Mouse (Mus musculus) thymus, adult 2 months (tissue): ENCODE results near the gene Olfr967. TPM values are rescaled to one million over a fixed set of nuclear protein-coding genes. Genes with fewer than 3 reads are reported as not detected.

ENCODE experiments used
- DNase-seq: peaks from one replicate; pipeline ENCODE4 v3.0.0; 2021
- H3K27ac ChIP-seq: fragments of 200-500 bp; 2 replicates; pipeline ENCODE4 v1.5.1; 2012; ENCODE audit warnings: low read length, control low read depth; ENCODE audit not compliant: control insufficient read depth, insufficient read depth
- H3K27me3 ChIP-seq: fragments of 200-500 bp; 2 replicates; pipeline ENCODE4 v1.6.1; 2012; ENCODE audit warnings: mild to moderate bottlenecking, low read length, moderate library complexity, mixed read lengths; ENCODE audit not compliant: control insufficient read depth, insufficient read depth
- H3K36me3 ChIP-seq: fragments of 200-500 bp; 2 replicates; pipeline ENCODE4 v1.6.1; 2012; ENCODE audit warnings: mild to moderate bottlenecking, low read length, moderate library complexity; ENCODE audit not compliant: control insufficient read depth, insufficient read depth
- H3K4me1 ChIP-seq: fragments of 200-500 bp; replicated peaks from 2 replicates; pipeline ENCODE4 v1.6.1; 2012; ENCODE audit warnings: low read length; ENCODE audit not compliant: control insufficient read depth, insufficient read depth
- H3K4me3 ChIP-seq: fragments of 200-500 bp; 2 replicates; pipeline ENCODE4 v1.5.1; 2012; ENCODE audit warnings: mild to moderate bottlenecking, low read length, control low read depth, moderate library complexity; ENCODE audit not compliant: control insufficient read depth, insufficient read depth
- CTCF ChIP-seq: fragments of 200-500 bp; IDR thresholded peaks from 2 replicates; pipeline ENCODE4 v1.5.1; 2012; ENCODE audit warnings: mild to moderate bottlenecking, control low read depth, low read length, moderate library complexity, borderline replicate concordance; ENCODE audit not compliant: control insufficient read depth, poor library complexity, insufficient read depth; ENCODE audit errors: extremely low read depth
- POLR2A ChIP-seq: fragments of 200-500 bp; IDR thresholded peaks from 2 replicates; pipeline ENCODE4 v1.6.1; 2012; ENCODE audit warnings: mild to moderate bottlenecking, low read length, control low read depth, moderate library complexity; ENCODE audit not compliant: control insufficient read depth, poor library complexity, insufficient read depth; ENCODE audit errors: extremely low read depth
- WGBS: fragments of 180-500 bp; shearing (Covaris S2); methylation state at CpG from one replicate; pipeline ENCODE4 v1.1.7; 2018; 5-methylcytosine and 5-hydroxymethylcytosine counted together
- polyA plus RNA-seq: library from polyadenylated mRNA; depleted of rRNA; stranded (reverse); fragments of >200 nt; gene quantifications from 2 replicates; pipeline ENCODE4 v1.2.3, GENCODE M21; 2012; rRNA removed

Olfr967 gene
- polyA plus RNA-seq, 1 experiment, result not detected

GRCm38 (mm10) chr9:39746428-39746827 is 379 bp downstream of the Olfr967 start:
- WGBS, result 86% methylated on average over 1 of the region's 1 CpGs

DNA sequence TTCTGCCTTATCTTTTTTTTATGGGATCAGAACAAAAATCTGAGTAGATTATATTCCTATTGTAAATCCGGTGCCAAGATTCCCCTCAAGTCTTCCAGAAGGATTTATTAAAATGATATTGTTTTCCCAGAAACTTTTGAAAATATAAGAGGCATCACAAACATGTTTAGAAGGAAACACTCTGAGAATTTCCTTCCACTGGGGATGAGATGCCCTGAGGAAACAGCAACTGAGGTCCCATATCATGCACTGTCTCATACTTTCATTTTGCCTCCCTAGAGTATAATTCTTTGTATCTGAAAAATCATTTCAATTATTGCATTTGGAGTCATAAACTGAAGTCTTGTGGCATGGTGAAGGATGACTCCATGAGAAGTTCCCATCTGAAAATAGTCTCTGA is 37.1 kb downstream of the Olfr967 start, which contains the start of gene Olfr968:
TSS of gene Olfr968 (minus strand) at position 101 of the 400 bp plus-strand sequence.
- 94% methylated on average over 1 of the region's 1 CpGs for WGBS
- no peak within 1 kb of the TSS for H3K27ac ChIP-seq
- no peak for DNase-seq
- H3K4me1 ChIP-seq, result no peaks in the 10 kb centered on the region
- no peak for TF ChIP-seq POLR2A
- TF ChIP-seq CTCF, result no peak
- no peaks in the 10 kb centered on the region for H3K27me3 ChIP-seq
- no peak within 1 kb of the TSS for H3K4me3 ChIP-seq
- no peaks in the 10 kb centered on the region for H3K36me3 ChIP-seq

More at GRCm38 (mm10) chr9:39746428-39746827, 379 bp downstream of the Olfr967 start:
- Histone ChIP-seq H3K36me3 (no peaks in the 10 kb centered on the region), H3K4me3 (no peak overlapping the region), H3K27ac (no peak overlapping the region), H3K4me1 (no peaks in the 10 kb centered on the region), H3K27me3 (no peaks in the 10 kb centered on the region)
- TF ChIP-seq POLR2A (no peak), CTCF (no peak)
- DNase-seq, result no peak

DNA sequence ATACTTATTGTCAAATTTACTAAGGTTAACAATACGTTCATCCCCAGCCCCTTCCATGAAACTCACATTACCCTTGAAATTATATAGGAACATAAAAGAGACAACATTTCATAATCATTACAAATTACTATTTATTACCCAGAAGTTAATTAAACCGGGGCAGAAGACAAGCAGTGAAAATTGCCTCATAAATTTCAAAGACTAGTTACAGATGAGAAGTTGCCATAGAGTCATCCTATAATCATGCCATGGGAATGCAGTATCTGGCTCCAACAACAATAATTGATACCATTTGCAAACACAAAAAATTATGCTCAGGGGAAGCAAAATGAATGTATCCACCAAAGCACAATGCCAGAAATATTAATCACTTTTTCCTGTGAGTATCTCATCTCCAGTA is 44.5 kb downstream of the Olfr967 start, which contains the start of gene Olfr969:
TSS of gene Olfr969 (plus strand) at position 388 of the 400 bp plus-strand sequence.
- H3K4me3 ChIP-seq, result no peak within 1 kb of the TSS
- H3K27ac ChIP-seq, result no peak within 1 kb of the TSS
- DNase-seq, result no peak
- H3K36me3 ChIP-seq, result no peaks in the 10 kb centered on the region
- TF ChIP-seq POLR2A, result no peak
- TF ChIP-seq CTCF, result no peak
- no peaks in the 10 kb centered on the region for H3K4me1 ChIP-seq
- no peaks in the 10 kb centered on the region for H3K27me3 ChIP-seq
- WGBS, result 74% methylated on average over 2 of the region's 2 CpGs

Other genes starting within 250 kb of the Olfr967 start
- gene Olfr957, start 230.4 kb upstream of the Olfr967 start, polyA plus RNA-seq, result not detected in 2 replicates
- not detected in 2 replicates for gene Olfr958, start 192.2 kb upstream of the Olfr967 start, polyA plus RNA-seq
- not detected in 2 replicates for gene Olfr959, start 170.7 kb upstream of the Olfr967 start, polyA plus RNA-seq
- 0.63 and 1.1 TPM in 2 replicates for gene AW551984, start 141.8 kb upstream of the Olfr967 start, polyA plus RNA-seq
- gene Olfr148, start 135.6 kb upstream of the Olfr967 start, polyA plus RNA-seq, result not detected in 2 replicates
- gene Olfr960, start 124.9 kb upstream of the Olfr967 start, polyA plus RNA-seq, result not detected in 2 replicates
- not detected in 2 replicates for gene Olfr961, start 101.2 kb upstream of the Olfr967 start, polyA plus RNA-seq
- gene Olfr963, start 79.0 kb upstream of the Olfr967 start, polyA plus RNA-seq, result not detected in 2 replicates
- not detected in 2 replicates for gene Olfr149, start 39.1 kb upstream of the Olfr967 start, polyA plus RNA-seq
- gene Olfr965, start 34.9 kb upstream of the Olfr967 start, polyA plus RNA-seq, result not detected in 2 replicates
- gene Olfr150, start 15.3 kb upstream of the Olfr967 start, polyA plus RNA-seq, result not detected in 2 replicates
- gene Olfr968, start 37.0 kb downstream of the Olfr967 start, polyA plus RNA-seq, result not detected in 2 replicates
- gene Olfr969, start 44.7 kb downstream of the Olfr967 start, polyA plus RNA-seq, result not detected in 2 replicates
- not detected in 2 replicates for gene Olfr970, start 62.6 kb downstream of the Olfr967 start, polyA plus RNA-seq
- not detected in 2 replicates for gene Olfr971, start 90.6 kb downstream of the Olfr967 start, polyA plus RNA-seq
- gene Olfr972, start 120.2 kb downstream of the Olfr967 start, polyA plus RNA-seq, result not detected in 2 replicates
- not detected in 2 replicates for gene Olfr229, start 161.1 kb downstream of the Olfr967 start, polyA plus RNA-seq
- gene Olfr974, start 191.3 kb downstream of the Olfr967 start, polyA plus RNA-seq, result not detected in 2 replicates
- gene Olfr975, start 205.8 kb downstream of the Olfr967 start, polyA plus RNA-seq, result not detected in 2 replicates
- gene Olfr976, start 214.9 kb downstream of the Olfr967 start, polyA plus RNA-seq, result not detected in 2 replicates
- gene Olfr978, start 245.9 kb downstream of the Olfr967 start, polyA plus RNA-seq, result not detected in 2 replicates